Mouse (Mus musculus): ENCODE data around the gene Dok5. TPM values are rescaled to one million over a fixed set of nuclear protein-coding genes. Genes with fewer than 3 reads are reported as not detected.

Dok5 gene
- polyA plus RNA-seq, 1 experiment from 2014 or later, result 59.1 TPM

- DNase-seq (ENCODE audit: low spot score), result no peak
- Histone ChIP-seq H3K4me2 (replicated peaks) (no peak overlapping the region), H3K27me3 (ENCODE audit: control insufficient read depth, insufficient read depth, low read length) (no peaks in the 10 kb centered on the region), H3K9me3 (ENCODE audit: control insufficient read depth, low read length) (no peaks in the 10 kb centered on the region), H3K27ac (no peak overlapping the region), H3K4me1 (replicated peaks; ENCODE audit: control insufficient read depth, insufficient read depth, low read length) (peaks cover 35% of the 10 kb centered on the region), H3K9ac (no peak overlapping the region), H3K4me3 (replicated peaks; ENCODE audit: low read length) (no peak overlapping the region), H3K36me3 (replicated peaks; ENCODE audit: control insufficient read depth, insufficient read depth) (no peaks in the 10 kb centered on the region)
- ATAC-seq (ENCODE audit: low FRiP score), result no peak
- WGBS, result 49% methylated on average over 2 of the region's 2 CpGs
These were observed 24.2 kb downstream of the Dok5 start for GRCm38 (mm10) chr2:170755817-170756216.

- H3K9me3 ChIP-seq (ENCODE audit: control insufficient read depth, low read length), result no peaks in the 10 kb centered on the region
- H3K4me1 ChIP-seq (replicated peaks; ENCODE audit: control insufficient read depth, insufficient read depth, low read length), result peaks cover 35% of the 10 kb centered on the region
- no peaks in the 10 kb centered on the region for H3K36me3 ChIP-seq (replicated peaks; ENCODE audit: control insufficient read depth, insufficient read depth)
- 0 out of 2 replicates have a peak overlapping the region, but pooled peaks have one; percentile 31 for H3K9ac ChIP-seq
- ATAC-seq (ENCODE audit: low FRiP score) (no peak), DNase-seq (ENCODE audit: low spot score) (no peak)
- peak overlapping the region; percentile 82 for H3K27ac ChIP-seq
- peak overlapping the region; percentile 19; the same call in 1 of the 2 replicates for H3K4me2 ChIP-seq (replicated peaks)
- WGBS, result 36% methylated on average over 7 of the region's 7 CpGs
- H3K27me3 ChIP-seq (ENCODE audit: control insufficient read depth, insufficient read depth, low read length), result no peaks in the 10 kb centered on the region
- no peak overlapping the region for H3K4me3 ChIP-seq (replicated peaks; ENCODE audit: low read length)
These were observed 25.1 kb downstream of the Dok5 start for GRCm38 (mm10) chr2:170756667-170757066.

- H3K36me3 ChIP-seq (replicated peaks; ENCODE audit: control insufficient read depth, insufficient read depth), result no peaks in the 10 kb centered on the region
- peak overlapping the region; percentile 19 for H3K4me2 ChIP-seq (replicated peaks)
- peak overlapping the region; percentile 82 for H3K27ac ChIP-seq
- no peak overlapping the region for H3K4me3 ChIP-seq (replicated peaks; ENCODE audit: low read length)
- H3K9me3 ChIP-seq (ENCODE audit: control insufficient read depth, low read length), result no peaks in the 10 kb centered on the region
- 0 out of 2 replicates have a peak overlapping the region, but pooled peaks have one; percentile 31 for H3K9ac ChIP-seq
- DNase-seq (ENCODE audit: low spot score) (no peak), ATAC-seq (ENCODE audit: low FRiP score) (peak; percentile 75)
- peaks cover 32% of the 10 kb centered on the region for H3K4me1 ChIP-seq (replicated peaks; ENCODE audit: control insufficient read depth, insufficient read depth, low read length)
- WGBS, result 31% methylated on average over 14 of the region's 14 CpGs
- H3K27me3 ChIP-seq (ENCODE audit: control insufficient read depth, insufficient read depth, low read length), result no peaks in the 10 kb centered on the region
These were observed 25.7 kb downstream of the Dok5 start for GRCm38 (mm10) chr2:170757228-170757875.

- no peaks in the 10 kb centered on the region for H3K27me3 ChIP-seq (ENCODE audit: control insufficient read depth, insufficient read depth, low read length)
- no peak overlapping the region for H3K4me2 ChIP-seq (replicated peaks)
- peak overlapping the region; percentile 82; the same call in 1 of the 2 replicates for H3K27ac ChIP-seq
- no peak overlapping the region for H3K4me3 ChIP-seq (replicated peaks; ENCODE audit: low read length)
- ATAC-seq (ENCODE audit: low FRiP score) (peak; percentile 41), DNase-seq (ENCODE audit: low spot score) (no peak)
- H3K4me1 ChIP-seq (replicated peaks; ENCODE audit: control insufficient read depth, insufficient read depth, low read length), result peaks cover 26% of the 10 kb centered on the region
- no peaks in the 10 kb centered on the region for H3K36me3 ChIP-seq (replicated peaks; ENCODE audit: control insufficient read depth, insufficient read depth)
- no peak overlapping the region for H3K9ac ChIP-seq
- 64% methylated on average over 5 of the region's 5 CpGs for WGBS
- no peaks in the 10 kb centered on the region for H3K9me3 ChIP-seq (ENCODE audit: control insufficient read depth, low read length)
These were observed 26.6 kb downstream of the Dok5 start for GRCm38 (mm10) chr2:170758201-170758600.

GRCm38 (mm10) chr2:170764704-170765103 lies 33.1 kb downstream of the Dok5 start:
- 89% methylated on average over 3 of the region's 3 CpGs for WGBS
- no peak for DNase-seq (ENCODE audit: low spot score)
- no peak for ATAC-seq (ENCODE audit: low FRiP score)
- H3K4me1 ChIP-seq (replicated peaks; ENCODE audit: control insufficient read depth, insufficient read depth, low read length), result peaks cover 3% of the 10 kb centered on the region; the same call in 1 of the 2 replicates
- no peak overlapping the region for H3K9ac ChIP-seq
- no peaks in the 10 kb centered on the region for H3K36me3 ChIP-seq (replicated peaks; ENCODE audit: control insufficient read depth, insufficient read depth)
- no peaks in the 10 kb centered on the region for H3K27me3 ChIP-seq (ENCODE audit: control insufficient read depth, insufficient read depth, low read length)
- H3K4me3 ChIP-seq (replicated peaks; ENCODE audit: low read length), result no peak overlapping the region
- no peaks in the 10 kb centered on the region for H3K9me3 ChIP-seq (ENCODE audit: control insufficient read depth, low read length)
- H3K27ac ChIP-seq, result no peak overlapping the region
- H3K4me2 ChIP-seq (replicated peaks), result no peak overlapping the region

- 35% methylated on average over 8 of the region's 8 CpGs for WGBS
- Histone ChIP-seq H3K9ac (no peak overlapping the region), H3K4me2 (replicated peaks) (no peak overlapping the region), H3K4me1 (replicated peaks; ENCODE audit: control insufficient read depth, insufficient read depth, low read length) (peaks cover 16% of the 10 kb centered on the region; the same call in 1 of the 2 replicates), H3K27ac (peak overlapping the region; percentile 58), H3K9me3 (ENCODE audit: control insufficient read depth, low read length) (no peaks in the 10 kb centered on the region), H3K27me3 (ENCODE audit: control insufficient read depth, insufficient read depth, low read length) (no peaks in the 10 kb centered on the region), H3K4me3 (replicated peaks; ENCODE audit: low read length) (no peak overlapping the region), H3K36me3 (replicated peaks; ENCODE audit: control insufficient read depth, insufficient read depth) (no peaks in the 10 kb centered on the region)
- DNase-seq (ENCODE audit: low spot score) (no peak), ATAC-seq (ENCODE audit: low FRiP score) (no peak)
These were observed 35.6 kb downstream of the Dok5 start for GRCm38 (mm10) chr2:170767243-170767642.

- 84% methylated on average over 6 of the region's 6 CpGs for WGBS
- no peak overlapping the region for H3K4me2 ChIP-seq (replicated peaks)
- no peak overlapping the region for H3K27ac ChIP-seq
- DNase-seq (ENCODE audit: low spot score) (no peak), ATAC-seq (ENCODE audit: low FRiP score) (no peak)
- H3K9ac ChIP-seq, result no peak overlapping the region
- no peaks in the 10 kb centered on the region for H3K9me3 ChIP-seq (ENCODE audit: control insufficient read depth, low read length)
- peaks cover 29% of the 10 kb centered on the region for H3K4me1 ChIP-seq (replicated peaks; ENCODE audit: control insufficient read depth, insufficient read depth, low read length)
- H3K4me3 ChIP-seq (replicated peaks; ENCODE audit: low read length), result no peak overlapping the region
- H3K36me3 ChIP-seq (replicated peaks; ENCODE audit: control insufficient read depth, insufficient read depth), result no peaks in the 10 kb centered on the region
- H3K27me3 ChIP-seq (ENCODE audit: control insufficient read depth, insufficient read depth, low read length), result no peaks in the 10 kb centered on the region
These were observed 37.1 kb downstream of the Dok5 start for GRCm38 (mm10) chr2:170768699-170769098.

GRCm38 (mm10) chr2:170771555-170771954 lies 39.9 kb downstream of the Dok5 start:
- no peak for ATAC-seq (ENCODE audit: low FRiP score)
- Histone ChIP-seq H3K4me2 (replicated peaks) (no peak overlapping the region; the same call in 1 of the 2 replicates), H3K36me3 (replicated peaks; ENCODE audit: control insufficient read depth, insufficient read depth) (no peaks in the 10 kb centered on the region), H3K27ac (peak overlapping the region; percentile 22), H3K4me1 (replicated peaks; ENCODE audit: control insufficient read depth, insufficient read depth, low read length) (peaks cover 29% of the 10 kb centered on the region), H3K9ac (no peak overlapping the region), H3K4me3 (replicated peaks; ENCODE audit: low read length) (no peak overlapping the region), H3K27me3 (ENCODE audit: control insufficient read depth, insufficient read depth, low read length) (no peaks in the 10 kb centered on the region), H3K9me3 (ENCODE audit: control insufficient read depth, low read length) (no peaks in the 10 kb centered on the region)
- 0% methylated on average over 1 of the region's 1 CpGs for WGBS
- DNase-seq (ENCODE audit: low spot score), result no peak

GRCm38 (mm10) chr2:170772126-170772884 lies 40.7 kb downstream of the Dok5 start:
- H3K36me3 ChIP-seq (replicated peaks; ENCODE audit: control insufficient read depth, insufficient read depth), result no peaks in the 10 kb centered on the region
- peak overlapping the region; percentile 66 for H3K27ac ChIP-seq
- peak overlapping the region; percentile 36 for H3K4me2 ChIP-seq (replicated peaks)
- H3K9ac ChIP-seq, result peak overlapping the region; percentile 34
- no peak overlapping the region for H3K4me3 ChIP-seq (replicated peaks; ENCODE audit: low read length)
- H3K4me1 ChIP-seq (replicated peaks; ENCODE audit: control insufficient read depth, insufficient read depth, low read length), result peaks cover 33% of the 10 kb centered on the region
- peak; percentile 77 for ATAC-seq (ENCODE audit: low FRiP score)
- no peaks in the 10 kb centered on the region for H3K27me3 ChIP-seq (ENCODE audit: control insufficient read depth, insufficient read depth, low read length)
- peak; percentile 56 for DNase-seq (ENCODE audit: low spot score)
- no peaks in the 10 kb centered on the region for H3K9me3 ChIP-seq (ENCODE audit: control insufficient read depth, low read length)
- WGBS, result 3% methylated on average over 19 of the region's 19 CpGs

Measured in hindbrain, embryonic 14.5 days (tissue).